Mouse (Mus musculus) spleen, adult 12 weeks (tissue): ENCODE results near the gene Gm39115.
A peak's percentile ranks its signal among the peaks of the same experiment; 100 is the strongest.
"Not testable (repeated sequence)": the region's sequence is repeated elsewhere in the genome, so short reads cannot be mapped to it uniquely, and the experiment has no call there.

Experiments used
- DNase-seq: peaks from one replicate; pipeline ENCODE4 v3.0.0; 2022; ENCODE audit warnings: low spot score

The Gm39115 gene

GRCm38 (mm10) chr7:142135934-142136333 is at the start of gene Gm39115:
Gene Gm39115, minus strand, starts transcription at chr7:142136034.
- not testable (repeated sequence) for DNase-seq

GRCm38 (mm10) chr7:142181021-142181420 is 45.2 kb upstream of the Gm39115 start:
- no peak for DNase-seq

GRCm38 (mm10) chr7:142178685-142179084 is 42.9 kb upstream of the Gm39115 start:
- DNase-seq: no peak

- DNase-seq: not testable (repeated sequence)
These were observed 40.1 kb upstream of the Gm39115 start, which contains the start of gene Krtap5-2 for GRCm38 (mm10) chr7:142175905-142176304. Gene Krtap5-2, minus strand, starts transcription at chr7:142176005.

GRCm38 (mm10) chr7:142169836-142170235 is 34.0 kb upstream of the Gm39115 start:
- no peak for DNase-seq

- not testable (repeated sequence) for DNase-seq
These were observed 29.8 kb upstream of the Gm39115 start, which contains the start of gene Gm4553 for GRCm38 (mm10) chr7:142165639-142166038. Gene Gm4553, minus strand, starts transcription at chr7:142165739.

- DNase-seq: no peak
These were observed 23.5 kb upstream of the Gm39115 start for GRCm38 (mm10) chr7:142159366-142159765.

- DNase-seq: not testable (repeated sequence)
These were observed 21.2 kb upstream of the Gm39115 start, which contains the start of gene Gm29735 for GRCm38 (mm10) chr7:142157013-142157412. Gene Gm29735, minus strand, starts transcription at chr7:142157113.

- no peak for DNase-seq
These were observed 19.5 kb upstream of the Gm39115 start for GRCm38 (mm10) chr7:142155308-142155707.

- DNase-seq: no peak
These were observed 16.4 kb upstream of the Gm39115 start for GRCm38 (mm10) chr7:142152191-142152590.

- DNase-seq: no peak
These were observed 12.8 kb upstream of the Gm39115 start for GRCm38 (mm10) chr7:142148633-142149032.

GRCm38 (mm10) chr7:142146033-142146432 is 10.2 kb upstream of the Gm39115 start:
- no peak for DNase-seq

- DNase-seq: no peak
These were observed 9.6 kb upstream of the Gm39115 start for GRCm38 (mm10) chr7:142145413-142145940.

GRCm38 (mm10) chr7:142144507-142144906 is 8.7 kb upstream of the Gm39115 start, which contains the start of gene Gm45337:
Gene Gm45337, minus strand, starts transcription at chr7:142144607.
- no peak for DNase-seq

GRCm38 (mm10) chr7:142143506-142144010 is 7.7 kb upstream of the Gm39115 start:
- not testable (repeated sequence) for DNase-seq

- DNase-seq: no peak
These were observed 4.9 kb upstream of the Gm39115 start for GRCm38 (mm10) chr7:142140696-142141095.

- no peak for DNase-seq
These were observed 1.4 kb downstream of the Gm39115 start for GRCm38 (mm10) chr7:142134206-142134995.

GRCm38 (mm10) chr7:142128843-142129242 is 7.0 kb downstream of the Gm39115 start:
- DNase-seq: no peak

- DNase-seq: not testable (repeated sequence)
These were observed 15.2 kb downstream of the Gm39115 start, which contains the start of gene Gm45618 for GRCm38 (mm10) chr7:142120629-142121028. Gene Gm45618, minus strand, starts transcription at chr7:142120729.

- DNase-seq: no peak
These were observed 16.2 kb downstream of the Gm39115 start for GRCm38 (mm10) chr7:142119632-142120031.

GRCm38 (mm10) chr7:142104747-142105146 is 31.1 kb downstream of the Gm39115 start:
- DNase-seq: no peak

- peak; percentile 77 for DNase-seq
These were observed 38.1 kb downstream of the Gm39115 start for GRCm38 (mm10) chr7:142097776-142098175.

GRCm38 (mm10) chr7:142096701-142097100 is 39.1 kb downstream of the Gm39115 start:
- no peak for DNase-seq
